Mouse (Mus musculus): ENCODE results near the gene Baiap2l1. TPM values are rescaled to one million over a fixed set of nuclear protein-coding genes. Genes with fewer than 3 reads are reported as not detected.

The Baiap2l1 gene
- polyA plus RNA-seq, 1 experiment from 2014 or later: 1.7 TPM

- Histone ChIP-seq H3K4me3 (no peak overlapping the region), H3K36me3 (no peaks in the 10 kb centered on the region), H3K27ac (replicated peaks) (no peak overlapping the region), H3K27me3 (no peaks in the 10 kb centered on the region), H3K9me3 (no peaks in the 10 kb centered on the region), H3K9ac (replicated peaks) (no peak overlapping the region), H3K4me1 (0 out of 2 replicates have a peak, but pooled peaks cover 4% of the 10 kb centered on the region), H3K4me2 (replicated peaks) (no peak overlapping the region)
- WGBS: 91% methylated on average over 9 of the region's 9 CpGs
- no peak for ATAC-seq (replicated peaks)
Observed at GRCm38 (mm10) chr5:144279081-144279541, 78.8 kb downstream of the Baiap2l1 start.

GRCm38 (mm10) chr5:144278374-144278960 is 79.4 kb downstream of the Baiap2l1 start:
- WGBS: 81% methylated on average over 12 of the region's 13 CpGs
- Histone ChIP-seq H3K36me3 (no peaks in the 10 kb centered on the region), H3K9ac (replicated peaks) (no peak overlapping the region), H3K9me3 (no peaks in the 10 kb centered on the region), H3K4me2 (replicated peaks) (no peak overlapping the region), H3K27me3 (no peaks in the 10 kb centered on the region), H3K4me1 (0 out of 2 replicates have a peak, but pooled peaks cover 4% of the 10 kb centered on the region), H3K4me3 (no peak overlapping the region), H3K27ac (replicated peaks) (no peak overlapping the region)
- no peak for ATAC-seq (replicated peaks)

DNA sequence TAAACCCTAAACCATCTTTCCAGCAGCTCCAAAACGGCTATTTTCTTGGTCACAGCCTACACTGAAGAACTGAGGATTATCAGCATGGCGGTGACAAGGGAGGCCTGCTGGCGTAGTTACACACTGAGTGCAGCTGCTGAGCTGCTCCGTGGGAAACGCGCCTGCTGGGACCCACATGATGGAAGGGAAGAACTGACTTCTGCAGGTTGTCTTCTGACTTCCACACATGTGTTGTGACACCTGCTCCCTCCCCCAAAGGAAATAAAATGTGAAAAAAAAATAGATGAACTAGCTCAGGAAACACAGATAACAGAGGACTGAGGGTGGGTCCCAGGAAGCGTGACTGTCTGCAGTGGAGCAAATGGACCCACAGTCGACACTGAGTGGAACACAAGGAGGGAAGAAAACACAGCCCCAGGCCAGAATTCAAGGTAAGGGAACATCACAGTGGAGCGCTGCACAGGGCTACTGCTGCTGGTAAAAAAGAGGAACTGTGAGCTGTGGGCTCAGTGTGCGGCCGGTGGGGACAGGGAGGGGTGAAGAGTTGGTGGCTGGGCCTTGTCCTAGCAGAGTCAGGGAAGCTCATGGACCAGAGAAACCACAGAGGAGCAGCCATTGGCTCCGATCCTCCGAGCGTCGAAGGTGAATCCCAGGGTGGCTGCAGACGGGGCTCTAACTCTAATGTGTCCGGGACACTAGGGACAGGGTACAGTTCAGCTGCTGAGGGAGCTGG is 80.8 kb downstream of the Baiap2l1 start:
- ATAC-seq (replicated peaks): no peak
- no peak overlapping the region for H3K27ac ChIP-seq (replicated peaks)

DNA sequence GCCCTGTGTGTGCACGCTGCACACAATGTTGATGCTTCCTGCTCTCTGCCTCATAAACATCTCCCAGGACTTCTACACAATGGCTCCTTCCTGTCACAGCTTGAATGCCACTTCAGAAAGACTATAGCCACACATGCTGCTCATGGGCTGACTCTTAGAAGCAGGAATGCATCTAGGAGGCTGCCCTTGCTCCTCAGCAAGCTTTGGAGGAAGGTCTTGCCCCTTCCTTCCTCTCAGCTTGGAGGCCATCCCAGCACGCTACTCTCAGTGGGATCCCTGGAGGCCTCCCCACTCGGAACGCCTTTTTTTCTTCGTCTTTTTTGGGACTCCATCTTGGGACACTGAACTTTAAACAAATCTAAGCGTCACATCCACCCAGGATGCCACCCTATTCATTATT is 83.0 kb downstream of the Baiap2l1 start:
- no peak overlapping the region for H3K4me3 ChIP-seq
- H3K27me3 ChIP-seq: no peaks in the 10 kb centered on the region
- no peak for ATAC-seq (replicated peaks)
- H3K27ac ChIP-seq (replicated peaks): no peak overlapping the region
- H3K4me2 ChIP-seq (replicated peaks): no peak overlapping the region
- H3K36me3 ChIP-seq: no peaks in the 10 kb centered on the region
- WGBS: 42% methylated on average over 6 of the region's 6 CpGs
- H3K9me3 ChIP-seq: no peaks in the 10 kb centered on the region
- H3K4me1 ChIP-seq: 0 out of 2 replicates have a peak, but pooled peaks cover 4% of the 10 kb centered on the region
- H3K9ac ChIP-seq (replicated peaks): no peak overlapping the region

More for the DNA sequence above, 80.8 kb downstream of the Baiap2l1 start:
- H3K4me2 ChIP-seq (replicated peaks): no peak overlapping the region
- 85% methylated on average over 17 of the region's 17 CpGs for WGBS
- no peaks in the 10 kb centered on the region for H3K36me3 ChIP-seq
- no peak overlapping the region for H3K4me3 ChIP-seq
- H3K27me3 ChIP-seq: no peaks in the 10 kb centered on the region
- H3K9me3 ChIP-seq: no peaks in the 10 kb centered on the region
- H3K4me1 ChIP-seq: 0 out of 2 replicates have a peak, but pooled peaks cover 4% of the 10 kb centered on the region
- H3K9ac ChIP-seq (replicated peaks): no peak overlapping the region

GRCm38 (mm10) chr5:144271772-144272171 is 86.1 kb downstream of the Baiap2l1 start:
- Histone ChIP-seq H3K36me3 (peaks cover under 1% of the 10 kb centered on the region; the same call in 1 of the 2 replicates), H3K9ac (replicated peaks) (no peak overlapping the region), H3K9me3 (no peaks in the 10 kb centered on the region), H3K27me3 (no peaks in the 10 kb centered on the region), H3K4me1 (0 out of 2 replicates have a peak, but pooled peaks cover 4% of the 10 kb centered on the region), H3K4me2 (replicated peaks) (no peak overlapping the region), H3K27ac (replicated peaks) (no peak overlapping the region), H3K4me3 (no peak overlapping the region)
- WGBS: 84% methylated on average over 5 of the region's 5 CpGs
- ATAC-seq (replicated peaks): no peak

DNA sequence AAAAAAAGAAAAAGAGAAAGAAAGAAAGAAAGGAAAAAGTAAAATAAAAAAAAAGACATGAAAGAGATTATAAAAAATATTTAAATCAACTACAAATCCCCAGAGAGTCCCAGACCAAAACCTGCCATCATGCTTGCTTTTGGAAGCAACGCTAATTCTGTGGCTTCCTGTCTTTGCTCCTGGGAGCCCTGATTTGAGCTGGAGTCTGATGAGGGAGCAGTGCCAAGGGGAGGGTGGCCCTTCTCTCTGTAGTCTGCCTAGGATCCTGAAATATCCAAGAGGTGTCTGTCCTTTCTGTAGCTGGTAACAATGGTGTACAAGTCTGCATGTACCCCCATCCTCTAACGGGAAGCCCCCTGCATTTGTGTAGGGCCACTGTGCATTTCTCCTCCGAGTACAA is 86.8 kb downstream of the Baiap2l1 start:
- H3K36me3 ChIP-seq: peaks cover 7% of the 10 kb centered on the region; the same call in 1 of the 2 replicates
- no peak overlapping the region for H3K9ac ChIP-seq (replicated peaks)
- no peaks in the 10 kb centered on the region for H3K9me3 ChIP-seq
- H3K4me1 ChIP-seq: 0 out of 2 replicates have a peak, but pooled peaks cover 4% of the 10 kb centered on the region
- no peak overlapping the region for H3K27ac ChIP-seq (replicated peaks)
- 84% methylated on average over 3 of the region's 3 CpGs for WGBS
- H3K4me3 ChIP-seq: no peak overlapping the region
- H3K4me2 ChIP-seq (replicated peaks): no peak overlapping the region
- H3K27me3 ChIP-seq: no peaks in the 10 kb centered on the region
- no peak for ATAC-seq (replicated peaks)

DNA sequence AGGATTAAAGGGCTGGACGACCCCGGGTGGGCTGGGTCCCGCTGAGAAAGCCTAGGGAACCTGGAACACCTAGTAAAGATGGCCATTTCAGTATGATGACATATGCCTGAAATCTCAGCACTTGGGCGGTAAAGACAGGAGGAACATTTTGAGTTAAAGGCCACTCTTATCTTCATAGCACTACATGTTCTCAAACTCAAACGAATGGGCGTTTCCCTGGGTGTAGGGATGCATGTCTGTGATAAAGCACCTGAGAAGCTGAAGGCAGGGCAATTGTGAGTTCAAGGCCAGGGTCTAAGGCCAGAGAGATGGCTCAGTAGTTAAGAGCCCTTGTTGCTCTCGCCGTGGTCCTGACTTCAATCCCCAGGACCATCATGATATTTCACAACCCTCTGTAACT is 87.5 kb downstream of the Baiap2l1 start:
- Histone ChIP-seq H3K36me3 (peaks cover 10% of the 10 kb centered on the region; the same call in 1 of the 2 replicates), H3K27ac (replicated peaks) (no peak overlapping the region), H3K27me3 (no peaks in the 10 kb centered on the region), H3K4me1 (0 out of 2 replicates have a peak, but pooled peaks cover 4% of the 10 kb centered on the region), H3K4me3 (no peak overlapping the region), H3K4me2 (replicated peaks) (no peak overlapping the region), H3K9ac (replicated peaks) (no peak overlapping the region), H3K9me3 (no peaks in the 10 kb centered on the region)
- ATAC-seq (replicated peaks): no peak
- WGBS: 96% methylated on average over 8 of the region's 8 CpGs

- Histone ChIP-seq H3K4me3 (no peak overlapping the region), H3K27me3 (no peaks in the 10 kb centered on the region), H3K9me3 (no peaks in the 10 kb centered on the region), H3K9ac (replicated peaks) (no peak overlapping the region), H3K27ac (replicated peaks) (no peak overlapping the region), H3K4me1 (0 out of 2 replicates have a peak, but pooled peaks cover 4% of the 10 kb centered on the region), H3K4me2 (replicated peaks) (no peak overlapping the region), H3K36me3 (peaks cover 13% of the 10 kb centered on the region)
- 92% methylated on average over 7 of the region's 7 CpGs for WGBS
- no peak for ATAC-seq (replicated peaks)
Observed at GRCm38 (mm10) chr5:144269926-144270325, 88.0 kb downstream of the Baiap2l1 start.

GRCm38 (mm10) chr5:144267535-144268241 is 90.2 kb downstream of the Baiap2l1 start:
- WGBS: 76% methylated on average over 8 of the region's 8 CpGs
- no peaks in the 10 kb centered on the region for H3K27me3 ChIP-seq
- H3K4me2 ChIP-seq (replicated peaks): no peak overlapping the region
- no peak overlapping the region for H3K9ac ChIP-seq (replicated peaks)
- H3K36me3 ChIP-seq: peaks cover 20% of the 10 kb centered on the region
- H3K4me3 ChIP-seq: no peak overlapping the region
- no peak for ATAC-seq (replicated peaks)
- no peaks in the 10 kb centered on the region for H3K4me1 ChIP-seq
- H3K27ac ChIP-seq (replicated peaks): no peak overlapping the region
- no peaks in the 10 kb centered on the region for H3K9me3 ChIP-seq

DNA sequence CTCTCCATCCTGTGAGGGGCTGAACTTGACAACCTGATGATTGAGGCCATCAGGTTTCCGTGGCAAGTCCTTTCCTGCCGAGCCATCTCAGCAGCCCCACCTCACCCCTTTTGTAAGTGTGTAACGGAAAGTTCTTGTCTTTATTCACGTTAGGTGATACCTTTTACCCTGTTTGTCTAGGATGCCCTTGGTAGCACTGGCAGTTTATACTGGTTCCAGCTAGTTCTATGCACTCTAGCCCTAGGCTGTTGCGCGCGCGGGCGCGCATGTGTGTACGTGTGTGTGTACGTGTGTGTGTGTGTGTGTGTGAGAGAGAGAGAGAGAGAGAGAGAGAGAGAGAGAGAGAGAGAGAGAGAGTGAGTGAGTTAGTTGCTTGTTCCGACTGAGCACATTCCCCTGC is 94.4 kb downstream of the Baiap2l1 start:
- WGBS: 87% methylated on average over 13 of the region's 13 CpGs
- no peak overlapping the region for H3K27ac ChIP-seq (replicated peaks)
- ATAC-seq (replicated peaks): no peak
- peaks cover 23% of the 10 kb centered on the region for H3K4me1 ChIP-seq
- no peak overlapping the region for H3K9ac ChIP-seq (replicated peaks)
- no peaks in the 10 kb centered on the region for H3K9me3 ChIP-seq
- no peak overlapping the region for H3K4me2 ChIP-seq (replicated peaks)
- H3K4me3 ChIP-seq: no peak overlapping the region
- no peaks in the 10 kb centered on the region for H3K27me3 ChIP-seq
- peaks cover 20% of the 10 kb centered on the region for H3K36me3 ChIP-seq

- Histone ChIP-seq H3K4me3 (no peak overlapping the region), H3K36me3 (peaks cover 20% of the 10 kb centered on the region), H3K27me3 (no peaks in the 10 kb centered on the region), H3K27ac (replicated peaks) (no peak overlapping the region), H3K9me3 (no peaks in the 10 kb centered on the region), H3K9ac (replicated peaks) (no peak overlapping the region), H3K4me1 (peaks cover 27% of the 10 kb centered on the region), H3K4me2 (replicated peaks) (no peak overlapping the region)
- 85% methylated on average over 9 of the region's 9 CpGs for WGBS
- no peak for ATAC-seq (replicated peaks)
Observed at GRCm38 (mm10) chr5:144263082-144263481, 94.8 kb downstream of the Baiap2l1 start.

- no peak for ATAC-seq (replicated peaks)
- H3K4me2 ChIP-seq (replicated peaks): no peak overlapping the region
- H3K4me1 ChIP-seq: peaks cover 40% of the 10 kb centered on the region
- no peak overlapping the region for H3K4me3 ChIP-seq
- H3K9ac ChIP-seq (replicated peaks): no peak overlapping the region
- 82% methylated on average over 5 of the region's 5 CpGs for WGBS
- peaks cover 20% of the 10 kb centered on the region for H3K36me3 ChIP-seq
- no peaks in the 10 kb centered on the region for H3K9me3 ChIP-seq
- no peaks in the 10 kb centered on the region for H3K27me3 ChIP-seq
- no peak overlapping the region for H3K27ac ChIP-seq (replicated peaks)
Observed at GRCm38 (mm10) chr5:144261829-144262228, 96.1 kb downstream of the Baiap2l1 start.
